Mouse (Mus musculus) kidney, adult 2 months (tissue): ENCODE results near the gene Pdcd7.

Experiments
- CTCF ChIP-seq: fragments of 200-500 bp; conservative IDR thresholded peaks from 2 replicates; pipeline ENCODE4 v1.5.1; 2011; ENCODE audit warnings: low read depth, mild to moderate bottlenecking, control low read depth, low read length, moderate library complexity, mixed read lengths; ENCODE audit not compliant: insufficient read depth, insufficient read length
- POLR2A ChIP-seq: fragments of 200-500 bp; IDR thresholded peaks from one replicate; pipeline ENCODE4 v1.6.1; 2011; ENCODE audit warnings: low read depth, low read length, control low read depth

DNA sequence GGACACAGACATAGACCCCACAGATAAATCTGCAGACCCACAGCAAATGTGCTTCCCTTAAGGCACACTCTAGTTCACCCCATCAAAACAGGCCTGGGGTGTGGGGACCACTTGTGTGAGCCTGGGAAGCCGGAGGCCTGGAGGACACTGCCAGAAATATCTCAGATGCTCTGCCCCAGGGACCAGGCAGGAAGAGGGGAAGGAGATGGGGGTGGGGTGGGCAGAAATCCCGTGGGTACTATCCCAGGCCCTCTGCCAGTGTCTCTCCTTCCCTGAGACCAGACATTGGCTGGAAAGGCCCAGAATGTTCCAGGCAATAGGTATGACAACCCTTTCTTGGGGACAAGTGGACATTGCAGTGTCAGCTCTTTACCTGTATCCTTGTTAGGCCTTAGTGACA lies 47.7 kb downstream of the Pdcd7 start:
- TF ChIP-seq POLR2A = no peak
- no peak for TF ChIP-seq CTCF
